Mouse (Mus musculus): Measurements from ENCODE around the gene Pik3r6. TPM values are rescaled to one million over a fixed set of nuclear protein-coding genes. Genes with fewer than 3 reads are reported as not detected.

Pik3r6 gene
- total and polyA plus RNA-seq, 3 experiments, result 0.42 to 1.5 TPM; not detected in 1

DNA sequence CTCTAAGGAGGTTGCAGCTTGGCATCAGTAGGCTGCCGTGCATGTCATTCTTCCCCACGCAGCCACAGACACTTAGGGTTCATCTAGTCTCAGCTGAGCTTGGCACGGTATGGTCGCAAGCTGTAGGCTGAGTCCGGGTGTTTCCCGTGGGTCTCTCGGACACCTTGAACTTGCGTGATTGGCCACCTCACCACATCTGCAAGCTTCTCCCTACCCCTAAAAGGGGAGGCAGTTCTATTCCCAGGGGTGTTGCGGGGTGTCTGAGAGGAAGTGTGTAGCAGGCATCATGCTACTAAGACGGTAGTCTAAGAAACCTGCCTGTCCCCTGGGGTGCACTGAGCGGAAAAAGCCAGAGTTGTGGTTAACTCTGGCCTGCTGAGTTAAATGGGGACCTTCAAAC, 4.3 kb upstream of the Pik3r6 start:
- DNase-seq (ENCODE audit: low read depth, low spot score), result no peak
- peaks cover 32 to 49% of the 10 kb centered on the region in 2 experiments for H3K4me1 ChIP-seq (ENCODE audit: control insufficient read depth in 1 of 2, insufficient read depth in 2 of 2, low read length in 2 of 2)
- no peak overlapping the region for H3K27ac ChIP-seq (ENCODE audit: control insufficient read depth, low read depth, low read length)

DNA sequence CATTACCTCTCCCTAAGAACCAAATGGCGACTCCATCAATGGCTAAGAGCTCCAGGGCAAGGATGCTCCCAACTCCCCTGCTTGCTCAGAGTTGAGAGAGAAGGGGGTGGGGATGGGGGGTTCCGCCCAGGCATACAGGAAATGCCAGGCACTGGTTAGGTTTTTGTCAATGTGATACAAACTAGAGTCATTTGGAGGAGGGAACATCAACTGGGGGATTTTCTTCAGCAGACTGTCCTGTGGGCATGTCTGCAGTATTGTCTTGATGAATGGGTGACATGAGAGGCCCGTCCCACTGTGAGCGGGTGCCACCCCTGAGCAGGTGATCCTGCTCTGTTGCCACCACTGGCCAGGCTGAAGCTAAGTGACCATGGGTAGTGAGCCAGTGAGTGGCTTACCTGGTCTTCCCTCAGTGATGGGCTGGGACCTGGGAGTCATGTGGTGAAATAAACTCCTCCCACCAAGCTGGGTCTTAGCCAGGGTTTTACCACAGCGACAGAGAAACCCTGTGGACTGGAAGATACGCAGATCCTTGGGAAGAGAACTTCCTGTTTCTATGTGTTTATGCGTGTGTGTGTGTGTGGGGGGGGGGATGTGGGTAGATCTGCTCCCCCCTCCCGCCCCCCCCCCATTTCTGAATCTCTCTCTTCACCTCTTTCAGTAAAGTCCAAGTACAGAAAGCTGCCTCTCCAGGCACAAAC, 3.7 kb upstream of the Pik3r6 start:
- no peaks in the 10 kb centered on the region for H3K9me3 ChIP-seq (replicated peaks; ENCODE audit: insufficient read depth, low read length)
- H3K4me3 ChIP-seq (ENCODE audit: control insufficient read depth in 1 of 2, insufficient read depth in 1 of 2, low read depth in 2 of 2, low read length in 2 of 2), result no peak overlapping the region
- no peak overlapping the region for H3K9ac ChIP-seq (ENCODE audit: control insufficient read depth, low read depth, low read length, poor library complexity, severe bottlenecking)
- no peak overlapping the region for H3K27ac ChIP-seq (ENCODE audit: control insufficient read depth, low read depth, low read length)
- H3K79me2 ChIP-seq (ENCODE audit: control insufficient read depth, insufficient read depth, low read length, poor library complexity), result no peaks in the 10 kb centered on the region
- H3K36me3 ChIP-seq (ENCODE audit: control insufficient read depth in 1 of 2, insufficient read depth in 2 of 2, low read length in 2 of 2), result peaks cover 0 to 23% of the 10 kb centered on the region in 2 experiments; a peak in 2 of 4 replicates
- peaks cover 28 to 42% of the 10 kb centered on the region in 2 experiments for H3K4me1 ChIP-seq (ENCODE audit: control insufficient read depth in 1 of 2, insufficient read depth in 2 of 2, low read length in 2 of 2)
- no peaks in the 10 kb centered on the region for H3K27me3 ChIP-seq (ENCODE audit: control insufficient read depth in 1 of 2, insufficient read depth in 2 of 2, low read length in 2 of 2)
- peak; percentile 82 for DNase-seq (ENCODE audit: low read depth, low spot score)
- TF ChIP-seq E2F4 (IDR thresholded peaks at IDR 0.05; ENCODE audit: borderline replicate concordance, low read depth, low read length), result no peak
- no peak for TF ChIP-seq ZMIZ1 (IDR thresholded peaks at IDR 0.05; ENCODE audit: low read depth, low read length)
- peak; percentile 82 for TF ChIP-seq USF1 (IDR thresholded peaks at IDR 0.05; ENCODE audit: low read depth, low read length)
- peak; percentile 78; the same call in 1 of the 2 replicates for TF ChIP-seq MAZ (IDR thresholded peaks at IDR 0.05; ENCODE audit: low read depth, low read length)
- no peak for TF ChIP-seq CHD1 (IDR thresholded peaks at IDR 0.05; ENCODE audit: low read depth, low read length)
- TF ChIP-seq MAFK (IDR thresholded peaks at IDR 0.05; ENCODE audit: borderline replicate concordance, low read depth, low read length), result no peak
- TF ChIP-seq GATA1 (IDR thresholded peaks at IDR 0.05; ENCODE audit: low read depth, low read length), result no peak; the same call in 1 of the 2 replicates
- TF ChIP-seq TAL1 (IDR thresholded peaks at IDR 0.05; ENCODE audit: low read length), result peak; percentile 24; the same call in 1 of the 2 replicates
- TF ChIP-seq MXI1 (IDR thresholded peaks at IDR 0.05; ENCODE audit: low read depth, low read length), result peak; percentile 33; the same call in 1 of the 2 replicates
- no peak for TF ChIP-seq TBP (IDR thresholded peaks at IDR 0.05; ENCODE audit: low read depth, low read length)
- no peak for TF ChIP-seq CTCF (IDR thresholded peaks at IDR 0.05 in 2 of 3, conservative IDR thresholded peaks at IDR 0.05 in 1 of 3; ENCODE audit: control insufficient read depth in 1 of 3, insufficient read depth in 1 of 3, low read depth in 2 of 3, low read length in 3 of 3, poor library complexity in 1 of 3, severe bottlenecking in 1 of 3)
- no peak for TF ChIP-seq SMC3 (IDR thresholded peaks at IDR 0.05; ENCODE audit: low read depth, low read length)
- peak; percentile 52; the same call in 1 of the 2 replicates for TF ChIP-seq SIN3A (IDR thresholded peaks at IDR 0.05; ENCODE audit: low read length)
- no peak for TF ChIP-seq POLR2A (IDR thresholded peaks at IDR 0.05; ENCODE audit: control insufficient read depth in 1 of 2, insufficient read depth in 1 of 2, low read depth in 1 of 2, low read length in 2 of 2, poor library complexity in 1 of 2)
- no peak for TF ChIP-seq RAD21 (IDR thresholded peaks at IDR 0.05; ENCODE audit: low read depth, low read length)
- peak; percentile 60; the same call in 1 of the 2 replicates for TF ChIP-seq RCOR1 (IDR thresholded peaks at IDR 0.05; ENCODE audit: low read depth, low read length)
- peak; percentile 51 for TF ChIP-seq ELF1 (IDR thresholded peaks at IDR 0.05; ENCODE audit: low read depth, low read length)
- no peak for TF ChIP-seq ZC3H11A (IDR thresholded peaks at IDR 0.05; ENCODE audit: low read depth, low read length)
- TF ChIP-seq ZKSCAN1 (IDR thresholded peaks at IDR 0.05; ENCODE audit: low read depth, low read length), result no peak
- no peak for TF ChIP-seq UBTF (IDR thresholded peaks at IDR 0.05; ENCODE audit: borderline replicate concordance, insufficient read depth, low read depth, low read length)
- TF ChIP-seq MYC (IDR thresholded peaks at IDR 0.05; ENCODE audit: low read depth, low read length), result no peak
- no peak for TF ChIP-seq CHD2 (IDR thresholded peaks at IDR 0.05; ENCODE audit: low read length)
- no peak for TF ChIP-seq NELFE (IDR thresholded peaks at IDR 0.05; ENCODE audit: low read depth, low read length)
- no peak for TF ChIP-seq KAT2A (conservative IDR thresholded peaks at IDR 0.05; ENCODE audit: low read depth, low read length)
- no peak for TF ChIP-seq HCFC1 (IDR thresholded peaks at IDR 0.05; ENCODE audit: low read depth, low read length)
- no peak for TF ChIP-seq ZNF384 (IDR thresholded peaks at IDR 0.05; ENCODE audit: low read depth, low read length)
- peak; percentile 58 to 60; a peak in 2 of 4 replicates for TF ChIP-seq EP300 (IDR thresholded peaks at IDR 0.05; ENCODE audit: low read depth in 1 of 2, low read length in 2 of 2)
- TF ChIP-seq TCF12 (IDR thresholded peaks at IDR 0.05; ENCODE audit: low read depth, low read length), result peak; percentile 69

More for the DNA sequence above, 4.3 kb upstream of the Pik3r6 start:
- no peak overlapping the region for H3K9ac ChIP-seq (ENCODE audit: control insufficient read depth, low read depth, low read length, poor library complexity, severe bottlenecking)
- peaks cover 0 to 25% of the 10 kb centered on the region in 2 experiments; a peak in 2 of 4 replicates for H3K36me3 ChIP-seq (ENCODE audit: control insufficient read depth in 1 of 2, insufficient read depth in 2 of 2, low read length in 2 of 2)
- TF ChIP-seq CTCF (IDR thresholded peaks at IDR 0.05 in 2 of 3, conservative IDR thresholded peaks at IDR 0.05 in 1 of 3; ENCODE audit: control insufficient read depth in 1 of 3, insufficient read depth in 1 of 3, low read depth in 2 of 3, low read length in 3 of 3, poor library complexity in 1 of 3, severe bottlenecking in 1 of 3) (no peak), CHD2 (IDR thresholded peaks at IDR 0.05; ENCODE audit: low read length) (no peak), ETS1 (IDR thresholded peaks at IDR 0.05; ENCODE audit: low read depth, low read length) (no peak), MAX (IDR thresholded peaks at IDR 0.05; ENCODE audit: low read length) (no peak), SIN3A (IDR thresholded peaks at IDR 0.05; ENCODE audit: low read length) (no peak), MAZ (IDR thresholded peaks at IDR 0.05; ENCODE audit: low read depth, low read length) (no peak), BHLHE40 (IDR thresholded peaks at IDR 0.05; ENCODE audit: borderline replicate concordance, low read depth, low read length) (no peak), USF1 (IDR thresholded peaks at IDR 0.05; ENCODE audit: low read depth, low read length) (no peak), MYB (IDR thresholded peaks at IDR 0.05; ENCODE audit: low read depth, low read length) (no peak), ZMIZ1 (IDR thresholded peaks at IDR 0.05; ENCODE audit: low read depth, low read length) (no peak)
- H3K27me3 ChIP-seq (ENCODE audit: control insufficient read depth in 1 of 2, insufficient read depth in 2 of 2, low read length in 2 of 2), result no peaks in the 10 kb centered on the region
- H3K9me3 ChIP-seq (replicated peaks; ENCODE audit: insufficient read depth, low read length), result no peaks in the 10 kb centered on the region
- H3K79me2 ChIP-seq (ENCODE audit: control insufficient read depth, insufficient read depth, low read length, poor library complexity), result no peaks in the 10 kb centered on the region
- H3K4me3 ChIP-seq (ENCODE audit: control insufficient read depth in 1 of 2, insufficient read depth in 1 of 2, low read depth in 2 of 2, low read length in 2 of 2), result no peak overlapping the region
